Mouse (Mus musculus): ENCODE measurements around the gene Dkk3. TPM values are rescaled to one million over a fixed set of nuclear protein-coding genes. Genes with fewer than 3 reads are reported as not detected.
A peak's percentile ranks its signal among the peaks of the same experiment; 100 is the strongest.

Gene Dkk3
- polyA plus RNA-seq, 1 experiment from 2014 or later: 22.9 TPM

DNA sequence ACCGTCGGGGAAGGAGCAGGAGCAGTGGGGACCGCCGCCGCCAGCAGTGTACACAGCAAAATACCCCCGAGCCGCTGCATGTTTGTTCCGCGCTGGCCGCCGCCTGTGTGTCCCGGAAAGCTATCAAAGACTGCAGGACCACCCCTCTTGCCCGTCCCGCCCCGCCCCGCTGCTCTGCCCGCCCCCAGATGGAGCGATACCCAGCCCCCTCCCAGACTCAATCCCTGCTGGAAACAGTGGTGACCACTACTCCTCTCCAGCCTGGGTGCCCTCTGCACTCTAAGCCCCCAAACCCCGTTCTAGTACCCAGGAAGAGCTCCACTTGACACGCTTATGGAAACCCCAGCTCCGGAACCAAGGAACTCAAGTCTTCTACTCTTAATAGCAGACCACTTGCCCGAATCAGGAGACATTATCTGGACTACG is 528 bp downstream of the Dkk3 start:
- H3K27ac ChIP-seq (ENCODE audit: low read depth, low read length): no peak overlapping the region
- peaks cover 6% of the 10 kb centered on the region for H3K4me1 ChIP-seq (ENCODE audit: control insufficient read depth, insufficient read depth, low read length)
- H3K27me3 ChIP-seq (replicated peaks; ENCODE audit: control insufficient read depth, insufficient read depth, low read length): peaks cover 11% of the 10 kb centered on the region; the same call in 1 of the 2 replicates
- ATAC-seq (peak; percentile 74), DNase-seq (ENCODE audit: low spot score) (peak; percentile 45)
- peak overlapping the region; percentile 63 for H3K9ac ChIP-seq (ENCODE audit: low read length)
- H3K9me3 ChIP-seq (replicated peaks; ENCODE audit: control insufficient read depth, low read length): no peaks in the 10 kb centered on the region
- 3% methylated on average over 23 of the region's 23 CpGs for WGBS
- H3K4me3 ChIP-seq (ENCODE audit: low read depth, low read length): peak overlapping the region; percentile 38
- peak overlapping the region; percentile 69 for H3K4me2 ChIP-seq (ENCODE audit: low read length)
- H3K36me3 ChIP-seq (ENCODE audit: control insufficient read depth, insufficient read depth, low read length): no peaks in the 10 kb centered on the region

DNA sequence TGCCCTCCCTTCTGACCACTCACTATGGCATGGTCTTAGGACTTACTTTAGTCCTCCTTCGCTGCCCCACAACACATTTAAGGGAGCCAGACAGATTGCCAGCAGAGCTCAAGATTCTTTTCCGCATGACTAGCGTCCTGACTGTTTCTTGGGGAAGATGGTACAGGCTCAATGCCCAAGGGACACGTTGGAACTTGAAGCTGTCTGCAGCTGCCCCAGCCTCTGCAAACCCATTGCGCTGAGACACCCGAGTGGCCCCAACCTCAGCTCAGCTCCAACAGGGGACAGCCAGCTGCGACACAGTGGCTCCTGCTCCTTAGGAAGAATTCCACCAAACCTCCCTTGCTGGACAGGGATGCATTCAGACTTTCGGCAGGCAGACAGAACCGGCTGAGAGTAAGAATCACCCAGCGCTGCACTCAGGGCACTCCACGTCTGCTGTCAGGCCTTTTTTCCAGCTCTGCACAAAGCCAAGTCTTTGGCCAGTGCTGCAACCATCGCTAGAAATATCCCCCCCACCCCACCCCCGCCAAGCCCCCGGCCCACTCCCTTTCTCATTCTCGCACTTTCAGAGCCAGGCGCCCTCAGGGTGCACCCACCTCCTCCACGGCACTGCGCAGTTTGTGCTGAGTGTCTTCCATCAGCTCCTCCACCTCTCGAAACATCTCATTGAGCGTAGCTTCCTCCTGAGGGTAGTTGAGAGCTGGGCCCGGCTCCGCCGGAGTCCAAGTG is 1.1 kb downstream of the Dkk3 start:
- Histone ChIP-seq H3K36me3 (ENCODE audit: control insufficient read depth, insufficient read depth, low read length) (no peaks in the 10 kb centered on the region), H3K9ac (ENCODE audit: low read length) (peak overlapping the region; percentile 63), H3K27me3 (replicated peaks; ENCODE audit: control insufficient read depth, insufficient read depth, low read length) (peaks cover 11% of the 10 kb centered on the region; the same call in 1 of the 2 replicates), H3K9me3 (replicated peaks; ENCODE audit: control insufficient read depth, low read length) (no peaks in the 10 kb centered on the region), H3K4me2 (ENCODE audit: low read length) (peak overlapping the region; percentile 69), H3K4me1 (ENCODE audit: control insufficient read depth, insufficient read depth, low read length) (peaks cover 6% of the 10 kb centered on the region), H3K27ac (ENCODE audit: low read depth, low read length) (no peak overlapping the region), H3K4me3 (ENCODE audit: low read depth, low read length) (peak overlapping the region; percentile 38)
- DNase-seq (ENCODE audit: low spot score) (peak; percentile 20), ATAC-seq (peak; percentile 58)
- WGBS: 12% methylated on average over 23 of the region's 23 CpGs

DNA sequence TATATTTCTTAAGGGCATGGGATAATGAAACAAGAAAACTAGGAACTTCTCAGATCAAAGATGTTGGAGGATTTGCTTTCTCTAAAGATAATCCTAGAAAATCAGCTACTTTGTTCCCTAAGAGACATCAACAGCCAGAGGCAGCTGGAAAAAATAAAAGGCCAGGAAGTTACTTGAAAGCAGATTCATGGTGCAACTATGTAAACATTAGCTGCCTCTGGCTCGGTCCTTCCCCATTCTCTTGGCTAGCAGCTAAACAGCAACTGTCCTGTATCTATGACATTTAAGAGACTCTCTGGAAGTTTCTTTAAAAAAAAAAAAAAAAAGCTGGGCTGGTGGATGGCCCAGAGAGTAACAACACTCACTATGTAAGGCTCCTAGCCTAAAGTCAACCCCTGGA is 3.7 kb downstream of the Dkk3 start:
- no peak for ATAC-seq
- 45% methylated on average over 1 of the region's 1 CpGs for WGBS

DNA sequence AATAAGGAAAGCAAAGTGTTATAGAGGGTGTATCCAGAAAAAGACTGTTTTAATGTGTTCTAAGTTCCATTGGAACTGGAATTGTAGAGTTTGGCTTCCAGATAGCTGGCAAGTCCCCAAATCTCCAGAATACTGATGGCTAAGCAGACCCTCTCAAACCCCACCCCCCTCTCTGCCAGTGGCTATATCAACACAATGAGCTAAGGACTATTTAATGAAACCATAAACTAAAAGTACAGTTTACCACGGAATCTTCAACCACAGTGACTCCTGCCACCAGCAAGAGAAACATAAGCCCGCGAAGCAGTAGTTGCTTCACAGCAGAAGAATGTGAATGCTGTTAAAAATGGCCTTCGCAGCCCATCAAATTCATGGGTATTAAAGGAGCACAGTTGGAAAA is 4.4 kb downstream of the Dkk3 start:
- WGBS: 77% methylated on average over 4 of the region's 4 CpGs
- no peaks in the 10 kb centered on the region for H3K9me3 ChIP-seq (replicated peaks; ENCODE audit: control insufficient read depth, low read length)
- peaks cover 6% of the 10 kb centered on the region for H3K4me1 ChIP-seq (ENCODE audit: control insufficient read depth, insufficient read depth, low read length)
- DNase-seq (ENCODE audit: low spot score) (peak; percentile 14), ATAC-seq (no peak)
- peaks cover 11% of the 10 kb centered on the region; the same call in 1 of the 2 replicates for H3K27me3 ChIP-seq (replicated peaks; ENCODE audit: control insufficient read depth, insufficient read depth, low read length)
- no peaks in the 10 kb centered on the region for H3K36me3 ChIP-seq (ENCODE audit: control insufficient read depth, insufficient read depth, low read length)
- no peak overlapping the region for H3K4me3 ChIP-seq (ENCODE audit: low read depth, low read length)
- H3K9ac ChIP-seq (ENCODE audit: low read length): no peak overlapping the region
- no peak overlapping the region for H3K4me2 ChIP-seq (ENCODE audit: low read length)
- H3K27ac ChIP-seq (ENCODE audit: low read depth, low read length): no peak overlapping the region

More for the DNA sequence above, 3.7 kb downstream of the Dkk3 start:
- Histone ChIP-seq H3K4me3 (ENCODE audit: low read depth, low read length) (no peak overlapping the region), H3K36me3 (ENCODE audit: control insufficient read depth, insufficient read depth, low read length) (no peaks in the 10 kb centered on the region), H3K27ac (ENCODE audit: low read depth, low read length) (no peak overlapping the region), H3K9me3 (replicated peaks; ENCODE audit: control insufficient read depth, low read length) (no peaks in the 10 kb centered on the region), H3K27me3 (replicated peaks; ENCODE audit: control insufficient read depth, insufficient read depth, low read length) (peaks cover 11% of the 10 kb centered on the region; the same call in 1 of the 2 replicates), H3K4me1 (ENCODE audit: control insufficient read depth, insufficient read depth, low read length) (peaks cover 6% of the 10 kb centered on the region), H3K4me2 (ENCODE audit: low read length) (no peak overlapping the region), H3K9ac (ENCODE audit: low read length) (no peak overlapping the region)
- no peak for DNase-seq (ENCODE audit: low spot score)

DNA sequence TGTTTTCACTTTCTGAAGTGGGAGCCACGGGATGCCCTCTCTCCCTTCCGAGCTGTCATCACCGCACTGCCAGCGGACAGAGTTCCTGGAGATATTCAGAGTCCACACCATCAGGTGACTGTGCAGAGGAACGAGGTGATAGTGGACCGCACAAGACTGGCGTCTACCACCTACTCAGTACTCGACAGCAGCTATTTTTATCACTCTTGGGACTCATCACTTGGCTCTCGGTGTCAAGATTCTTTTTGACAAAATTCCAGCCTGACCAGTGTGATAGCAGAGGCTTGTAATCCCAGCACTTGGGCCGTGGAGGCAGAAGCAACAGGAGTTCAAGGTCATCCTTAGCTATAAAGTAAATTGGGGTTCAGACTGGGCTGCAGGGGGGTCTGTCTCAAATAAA is 9.7 kb downstream of the Dkk3 start:
- Histone ChIP-seq H3K9me3 (replicated peaks; ENCODE audit: control insufficient read depth, low read length) (no peaks in the 10 kb centered on the region), H3K27ac (ENCODE audit: low read depth, low read length) (no peak overlapping the region), H3K27me3 (replicated peaks; ENCODE audit: control insufficient read depth, insufficient read depth, low read length) (no peaks in the 10 kb centered on the region), H3K4me3 (ENCODE audit: low read depth, low read length) (no peak overlapping the region), H3K4me1 (ENCODE audit: control insufficient read depth, insufficient read depth, low read length) (peaks cover 2% of the 10 kb centered on the region; the same call in 1 of the 2 replicates), H3K9ac (ENCODE audit: low read length) (no peak overlapping the region), H3K36me3 (ENCODE audit: control insufficient read depth, insufficient read depth, low read length) (no peaks in the 10 kb centered on the region; the same call in 1 of the 2 replicates), H3K4me2 (ENCODE audit: low read length) (no peak overlapping the region)
- 93% methylated on average over 10 of the region's 10 CpGs for WGBS
- ATAC-seq (no peak), DNase-seq (ENCODE audit: low spot score) (no peak)

DNA sequence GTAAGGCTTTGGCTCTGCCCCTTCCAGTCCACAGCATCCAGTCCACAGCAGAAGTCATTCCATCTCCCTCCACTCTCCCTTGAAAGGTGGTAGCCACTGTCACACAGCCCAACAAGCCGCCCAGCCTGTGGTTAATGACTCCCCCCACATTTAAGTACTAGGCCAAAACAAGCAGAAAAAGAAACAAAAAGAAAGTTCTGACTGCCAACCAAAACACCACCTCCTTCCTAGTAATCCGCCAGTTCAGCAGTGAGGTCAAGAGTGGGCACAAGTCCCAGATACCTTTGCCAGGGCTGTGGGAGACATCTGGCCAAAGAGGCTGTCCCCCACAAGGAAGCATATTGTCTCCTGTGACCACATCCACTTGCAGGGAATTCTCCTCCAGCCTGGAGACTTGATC is 10.9 kb downstream of the Dkk3 start:
- Histone ChIP-seq H3K27me3 (replicated peaks; ENCODE audit: control insufficient read depth, insufficient read depth, low read length) (no peaks in the 10 kb centered on the region), H3K4me3 (ENCODE audit: low read depth, low read length) (no peak overlapping the region), H3K27ac (ENCODE audit: low read depth, low read length) (no peak overlapping the region), H3K9me3 (replicated peaks; ENCODE audit: control insufficient read depth, low read length) (no peaks in the 10 kb centered on the region), H3K9ac (ENCODE audit: low read length) (no peak overlapping the region), H3K4me2 (ENCODE audit: low read length) (no peak overlapping the region), H3K36me3 (ENCODE audit: control insufficient read depth, insufficient read depth, low read length) (no peaks in the 10 kb centered on the region; the same call in 1 of the 2 replicates), H3K4me1 (ENCODE audit: control insufficient read depth, insufficient read depth, low read length) (peaks cover 8% of the 10 kb centered on the region; the same call in 1 of the 2 replicates)
- DNase-seq (ENCODE audit: low spot score) (no peak), ATAC-seq (no peak)
- WGBS: 62% methylated on average over 2 of the region's 2 CpGs

DNA sequence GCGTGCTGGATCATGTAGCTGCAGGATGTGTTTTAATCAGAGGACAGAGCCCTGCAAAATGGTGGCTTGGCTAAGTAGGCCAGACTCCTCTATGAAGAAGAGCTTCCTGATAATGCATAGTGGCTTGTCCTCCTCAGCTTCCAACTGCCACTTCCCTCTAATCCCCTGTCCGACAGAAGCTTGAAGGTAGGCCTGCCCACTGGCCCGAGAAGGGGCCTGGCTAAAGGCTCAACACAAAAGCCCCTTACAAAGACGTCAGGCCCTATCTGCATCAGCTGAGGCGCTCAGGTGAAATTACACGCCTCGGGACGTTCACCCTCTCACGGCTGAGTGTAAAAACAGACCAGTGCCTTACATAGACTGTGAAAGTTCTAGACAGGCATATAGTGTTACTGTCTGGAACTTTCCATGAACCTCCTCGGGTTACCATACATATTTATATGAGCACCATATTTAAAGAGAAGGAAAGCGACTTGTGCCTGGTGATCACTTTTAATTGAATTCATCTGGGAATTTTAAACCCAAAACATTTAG is 14.1 kb downstream of the Dkk3 start:
- no peak overlapping the region for H3K4me3 ChIP-seq (ENCODE audit: low read depth, low read length)
- H3K4me2 ChIP-seq (ENCODE audit: low read length): no peak overlapping the region
- WGBS: 35% methylated on average over 11 of the region's 11 CpGs
- no peaks in the 10 kb centered on the region for H3K9me3 ChIP-seq (replicated peaks; ENCODE audit: control insufficient read depth, low read length)
- peaks cover 10% of the 10 kb centered on the region; the same call in 1 of the 2 replicates for H3K4me1 ChIP-seq (ENCODE audit: control insufficient read depth, insufficient read depth, low read length)
- DNase-seq (ENCODE audit: low spot score) (no peak), ATAC-seq (no peak)
- no peak overlapping the region for H3K9ac ChIP-seq (ENCODE audit: low read length)
- H3K27me3 ChIP-seq (replicated peaks; ENCODE audit: control insufficient read depth, insufficient read depth, low read length): no peaks in the 10 kb centered on the region
- H3K27ac ChIP-seq (ENCODE audit: low read depth, low read length): peak overlapping the region; percentile 44; the same call in 1 of the 2 replicates
- H3K36me3 ChIP-seq (ENCODE audit: control insufficient read depth, insufficient read depth, low read length): no peaks in the 10 kb centered on the region; the same call in 1 of the 2 replicates

DNA sequence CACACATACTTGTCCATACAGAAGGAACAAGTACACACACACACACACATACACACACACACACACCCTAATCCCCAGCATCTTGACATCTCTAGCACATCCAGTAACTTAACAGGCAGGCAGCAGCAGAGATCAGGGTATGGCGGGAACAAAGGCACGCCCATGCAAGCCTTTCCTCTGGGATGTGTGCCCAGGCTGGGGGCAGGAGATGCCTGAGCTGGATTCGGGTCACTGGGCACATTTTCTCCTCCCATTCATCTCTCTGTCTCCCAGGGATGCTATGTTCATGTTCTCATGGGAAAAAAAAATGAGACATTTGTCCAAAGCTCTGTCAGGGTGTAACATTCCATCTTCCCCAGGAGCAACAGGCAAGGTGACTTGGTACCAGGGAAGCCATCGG is 14.9 kb downstream of the Dkk3 start:
- Histone ChIP-seq H3K36me3 (ENCODE audit: control insufficient read depth, insufficient read depth, low read length) (no peaks in the 10 kb centered on the region; the same call in 1 of the 2 replicates), H3K27me3 (replicated peaks; ENCODE audit: control insufficient read depth, insufficient read depth, low read length) (no peaks in the 10 kb centered on the region), H3K27ac (ENCODE audit: low read depth, low read length) (no peak overlapping the region), H3K9me3 (replicated peaks; ENCODE audit: control insufficient read depth, low read length) (no peaks in the 10 kb centered on the region), H3K9ac (ENCODE audit: low read length) (no peak overlapping the region), H3K4me2 (ENCODE audit: low read length) (no peak overlapping the region), H3K4me3 (ENCODE audit: low read depth, low read length) (no peak overlapping the region), H3K4me1 (ENCODE audit: control insufficient read depth, insufficient read depth, low read length) (peaks cover 10% of the 10 kb centered on the region; the same call in 1 of the 2 replicates)
- ATAC-seq (peak; percentile 52; the same call in 1 of the 2 replicates), DNase-seq (ENCODE audit: low spot score) (no peak)
- 57% methylated on average over 4 of the region's 4 CpGs for WGBS

DNA sequence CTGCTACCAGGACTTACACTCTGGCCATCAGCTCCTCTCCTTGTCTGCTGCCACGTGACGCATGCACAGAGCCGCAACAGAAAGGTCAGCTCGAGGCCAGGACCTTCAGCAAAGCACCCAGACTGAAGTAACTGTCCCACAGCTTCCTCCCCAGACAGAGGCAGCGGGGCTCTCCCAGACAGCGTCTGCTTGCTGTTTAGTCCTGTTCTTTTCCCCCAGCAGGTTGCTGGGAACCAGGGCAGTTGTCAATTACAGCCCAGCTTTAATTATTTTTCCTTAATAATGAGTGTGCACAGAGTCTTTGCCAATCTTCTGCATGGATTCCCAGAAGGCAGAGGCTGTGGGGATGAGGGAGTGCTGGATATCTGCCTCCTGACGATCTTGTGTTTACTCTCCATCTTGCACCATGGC is 15.8 kb downstream of the Dkk3 start:
- peak overlapping the region; percentile 74 for H3K27ac ChIP-seq (ENCODE audit: low read depth, low read length)
- peak; percentile 68 for ATAC-seq
- WGBS: 23% methylated on average over 7 of the region's 7 CpGs

More for the DNA sequence above, 15.8 kb downstream of the Dkk3 start:
- Histone ChIP-seq H3K4me1 (ENCODE audit: control insufficient read depth, insufficient read depth, low read length) (peaks cover 10% of the 10 kb centered on the region; the same call in 1 of the 2 replicates), H3K36me3 (ENCODE audit: control insufficient read depth, insufficient read depth, low read length) (no peaks in the 10 kb centered on the region; the same call in 1 of the 2 replicates), H3K4me3 (ENCODE audit: low read depth, low read length) (no peak overlapping the region), H3K9me3 (replicated peaks; ENCODE audit: control insufficient read depth, low read length) (no peaks in the 10 kb centered on the region), H3K9ac (ENCODE audit: low read length) (no peak overlapping the region), H3K4me2 (ENCODE audit: low read length) (no peak overlapping the region), H3K27me3 (replicated peaks; ENCODE audit: control insufficient read depth, insufficient read depth, low read length) (no peaks in the 10 kb centered on the region)
- peak; percentile 64 for DNase-seq (ENCODE audit: low spot score)

All from forebrain, embryonic 14.5 days (tissue).